Mouse (Mus musculus) heart, adult 18-20 months (tissue): ENCODE data around the gene Fgfr2. TPM values are rescaled to one million over a fixed set of nuclear protein-coding genes. Genes with fewer than 3 reads are reported as not detected.

ENCODE experiments used
- DNase-seq, 2 experiments: peaks; one replicate each; pipeline ENCODE4 v3.0.0; 2021 to 2022; ENCODE audit warnings: mixed read lengths in 1 of 2
- total RNA-seq, 2 experiments: library from RNA; stranded (reverse); gene quantifications; 2 replicates each; pipeline ENCODE4 v1.2.3; 2021

The Fgfr2 gene
- total RNA-seq, 2 experiments from 2014 or later, result 1.3 to 2.6 TPM

DNA sequence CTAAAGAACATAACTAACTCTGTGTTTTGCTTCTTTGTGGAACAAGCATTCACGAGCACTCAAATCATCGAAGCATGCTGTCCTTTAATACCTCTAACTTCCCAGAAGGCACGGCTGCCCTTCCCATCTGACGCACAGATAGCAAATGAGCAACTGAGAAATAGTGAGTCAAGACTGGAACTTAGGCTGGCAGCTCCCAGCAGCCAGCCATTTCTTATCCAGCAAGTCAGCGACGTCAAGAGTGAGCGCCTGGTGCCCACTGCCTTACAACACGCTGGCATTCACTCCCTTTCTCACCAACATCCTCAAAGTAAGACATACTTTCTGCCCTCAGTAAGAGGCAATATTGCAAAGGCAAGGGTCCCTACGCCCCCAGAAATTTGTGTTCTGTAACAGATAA lies 2883.0 kb downstream of the Fgfr2 start:
- DNase-seq, result no peak

- DNase-seq, result no peak
Observed at GRCm38 (mm10) chr7:130237244-130237643, 2885.9 kb downstream of the Fgfr2 start.

- DNase-seq, result no peak
Observed at GRCm38 (mm10) chr7:130233777-130234176, 2889.4 kb downstream of the Fgfr2 start.

GRCm38 (mm10) chr7:130230034-130230433 lies 2893.1 kb downstream of the Fgfr2 start:
- DNase-seq, result no peak

DNA sequence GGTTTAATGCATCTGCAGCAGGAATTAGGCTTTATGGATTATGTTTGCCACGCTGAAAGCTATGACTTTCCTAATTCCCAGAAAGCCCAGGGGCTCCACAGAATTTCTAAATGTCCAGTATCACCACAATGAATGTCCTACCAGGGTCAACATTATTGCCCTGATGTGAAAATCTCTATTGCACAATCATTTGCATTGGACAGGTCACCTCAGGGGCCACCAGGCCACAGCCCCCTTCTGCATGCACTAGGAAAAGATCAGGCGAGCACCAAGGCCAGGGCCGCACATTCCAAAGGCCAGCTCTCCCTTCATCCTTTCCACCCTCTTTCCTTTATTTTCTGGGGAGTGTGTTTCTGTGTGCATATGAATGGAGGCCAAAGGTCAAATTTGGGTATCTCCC lies 2897.9 kb downstream of the Fgfr2 start:
- DNase-seq, result no peak

DNA sequence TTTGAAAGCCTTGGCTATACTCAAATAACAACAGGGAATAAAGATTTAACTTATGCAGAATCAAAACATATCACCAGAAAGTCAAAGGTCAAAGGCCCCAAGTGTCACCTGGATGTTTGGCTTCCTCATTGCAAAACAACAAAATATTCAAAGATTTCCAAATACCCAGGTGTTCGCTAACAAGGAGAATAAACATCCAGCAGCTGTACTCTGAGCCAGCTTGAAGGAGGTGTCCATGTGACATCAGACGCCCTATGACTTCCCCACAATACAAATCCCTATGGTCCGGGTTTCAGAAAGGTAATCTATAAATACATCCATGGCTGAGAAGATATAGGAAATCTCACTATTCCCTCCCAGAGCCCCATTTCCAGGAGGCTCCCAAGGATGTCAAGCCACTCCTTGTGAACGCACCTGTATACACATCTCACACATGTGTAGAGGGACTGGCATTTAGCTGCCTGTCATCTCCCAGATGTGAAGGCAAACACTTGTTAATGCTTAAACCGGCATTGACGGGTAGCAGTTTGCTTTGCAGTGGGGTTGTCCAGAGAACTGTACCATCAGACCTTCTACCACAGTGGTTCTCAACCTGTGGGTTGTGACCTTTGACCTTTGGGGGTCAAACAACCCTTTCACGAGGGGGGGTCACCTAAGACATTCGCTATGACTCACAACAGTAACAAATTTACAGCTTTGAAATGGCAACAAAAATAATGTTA lies 2900.4 kb downstream of the Fgfr2 start:
- no peak for DNase-seq

DNA sequence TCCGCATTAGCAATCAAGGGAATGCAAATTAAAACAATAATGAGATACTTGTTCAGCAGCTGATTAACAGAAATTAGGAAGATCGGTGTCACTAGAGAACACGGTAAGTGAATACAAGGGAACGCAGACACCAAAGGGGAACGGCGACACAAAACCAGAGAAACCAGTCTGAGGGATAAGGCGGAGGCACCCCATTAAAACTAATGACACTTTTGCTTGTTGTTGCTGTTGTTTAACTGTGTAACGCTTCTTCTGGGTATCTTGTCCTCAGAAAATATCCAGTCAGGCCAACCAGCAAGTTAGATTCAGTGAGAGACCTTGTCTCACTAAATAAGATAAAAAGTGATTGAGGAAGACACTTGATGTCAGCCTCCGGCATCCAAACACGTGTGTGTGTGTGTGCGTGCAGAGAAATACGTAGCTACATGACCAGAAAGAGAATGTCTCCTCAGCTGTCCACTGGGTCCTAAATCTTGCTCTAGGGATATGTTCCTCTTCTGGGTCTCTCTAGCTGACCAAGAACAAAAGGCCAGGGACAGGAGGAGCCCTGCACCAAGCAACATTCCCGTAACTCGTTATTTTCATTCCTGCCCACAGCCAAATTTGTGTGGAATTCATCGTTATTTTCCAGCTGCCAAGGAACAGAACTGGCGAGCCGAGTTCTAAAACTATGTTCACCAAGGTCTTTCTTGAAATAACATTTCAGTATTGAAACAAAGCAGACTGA lies 2901.3 kb downstream of the Fgfr2 start:
- no peak for DNase-seq

DNA sequence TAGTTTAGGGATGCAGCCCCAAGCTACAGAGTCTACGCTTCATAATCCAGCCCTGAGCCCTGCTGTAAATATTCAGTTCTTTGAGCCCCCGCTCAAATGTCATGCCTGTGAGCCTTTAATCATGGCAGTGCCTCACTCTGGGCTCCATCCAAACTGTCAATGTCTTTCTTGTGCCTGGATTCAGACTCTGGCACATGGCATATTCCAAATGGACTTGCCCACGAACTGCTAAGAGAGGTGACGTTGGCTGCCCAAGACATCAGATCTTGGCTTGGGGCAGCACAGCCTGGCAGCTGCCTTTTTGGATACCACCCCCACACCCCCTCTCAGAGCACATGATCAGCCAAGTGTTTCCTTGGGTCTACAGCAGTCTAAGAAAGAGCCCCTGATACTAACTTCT lies 2902.5 kb downstream of the Fgfr2 start:
- DNase-seq, result no peak

- no peak for DNase-seq
Observed at GRCm38 (mm10) chr7:130219844-130220243, 2903.3 kb downstream of the Fgfr2 start.

GRCm38 (mm10) chr7:130216272-130216671 lies 2906.9 kb downstream of the Fgfr2 start:
- no peak for DNase-seq

DNA sequence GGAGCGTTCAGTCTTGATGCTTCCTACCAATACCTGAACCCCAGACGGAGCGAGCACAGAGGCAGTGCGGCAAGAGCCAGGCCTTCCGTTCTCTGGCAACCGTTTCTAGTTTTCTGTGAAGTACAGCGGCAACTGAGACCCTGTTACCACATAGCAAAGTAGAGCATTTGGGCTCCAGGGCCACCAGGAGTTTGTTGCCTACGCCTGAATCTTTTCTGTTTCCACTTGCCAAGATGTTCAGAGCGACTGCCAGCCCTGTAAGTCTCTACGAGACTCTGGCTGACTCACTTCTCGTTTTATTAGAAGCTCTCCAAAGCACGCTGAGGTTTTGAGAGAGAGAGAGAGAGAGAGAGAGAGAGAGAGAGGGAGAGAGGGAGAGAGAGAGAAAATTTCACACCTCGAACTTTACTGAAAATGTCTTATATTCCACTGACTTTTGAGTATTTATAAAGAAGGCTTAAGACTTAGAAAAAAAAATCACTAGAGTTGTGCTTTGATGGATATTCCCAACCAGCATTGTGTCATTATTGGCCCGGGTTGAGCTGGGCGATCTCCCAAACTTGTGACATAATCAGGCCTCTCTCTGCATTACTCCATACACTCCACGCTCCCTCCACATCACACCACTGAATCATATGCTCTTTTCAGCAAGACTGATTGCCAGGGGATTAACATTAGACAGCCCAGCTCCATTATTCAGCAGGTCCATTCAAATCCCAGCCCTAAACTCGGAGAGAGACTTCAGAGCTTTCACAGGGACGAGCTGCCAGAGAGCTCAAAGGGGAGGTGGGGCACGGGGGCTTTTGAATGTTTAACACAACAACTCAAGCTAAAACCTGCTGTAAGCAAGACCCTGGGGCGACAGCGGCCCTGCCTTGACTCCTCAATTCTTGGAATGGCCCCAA lies 2907.6 kb downstream of the Fgfr2 start:
- peak; percentile 54 to 84 for DNase-seq

DNA sequence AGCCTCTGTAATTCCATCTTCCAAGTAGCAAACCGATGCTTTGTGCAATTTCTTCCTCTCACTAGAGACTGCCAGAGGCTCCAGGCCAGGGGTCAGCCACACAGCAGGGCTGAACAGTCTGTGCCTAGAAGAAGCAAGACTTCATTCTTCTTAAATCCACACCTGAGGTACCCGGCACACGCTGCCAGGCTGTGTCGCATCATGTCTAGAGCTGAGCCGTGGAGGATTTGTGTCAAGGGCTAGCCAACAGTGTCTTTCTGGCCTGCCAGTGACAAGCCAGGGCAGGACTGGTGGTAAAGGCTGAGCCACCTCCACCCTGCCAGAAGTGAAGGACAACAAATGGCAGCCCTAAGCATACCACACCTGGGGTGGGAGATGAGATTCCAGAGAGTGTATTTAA lies 2910.0 kb downstream of the Fgfr2 start:
- no peak for DNase-seq

- DNase-seq, result no peak
Observed at GRCm38 (mm10) chr7:130211411-130211810, 2911.7 kb downstream of the Fgfr2 start.

- no peak for DNase-seq
Observed at GRCm38 (mm10) chr7:130208601-130209000, 2914.5 kb downstream of the Fgfr2 start.

DNA sequence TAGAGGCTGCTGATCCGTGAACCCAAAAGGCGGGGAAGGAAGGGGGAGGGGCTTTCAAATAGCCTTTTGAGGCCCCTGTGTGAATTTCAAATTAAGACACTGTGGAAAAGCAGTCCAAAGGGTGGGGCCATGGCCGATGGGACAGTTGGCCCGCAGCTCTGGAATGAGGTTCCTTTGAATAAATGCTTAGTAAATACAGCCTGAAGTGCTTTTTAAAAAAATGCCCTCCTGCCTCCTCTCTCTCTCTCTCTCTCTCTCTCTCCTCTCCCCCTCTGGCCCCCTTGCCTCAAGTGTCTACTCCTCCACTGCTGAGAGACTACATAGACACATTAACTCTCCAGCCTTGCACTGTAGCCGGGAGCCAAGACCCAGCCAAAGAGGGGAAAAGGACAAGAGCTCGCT lies 2917.0 kb downstream of the Fgfr2 start:
- DNase-seq, result no peak

DNA sequence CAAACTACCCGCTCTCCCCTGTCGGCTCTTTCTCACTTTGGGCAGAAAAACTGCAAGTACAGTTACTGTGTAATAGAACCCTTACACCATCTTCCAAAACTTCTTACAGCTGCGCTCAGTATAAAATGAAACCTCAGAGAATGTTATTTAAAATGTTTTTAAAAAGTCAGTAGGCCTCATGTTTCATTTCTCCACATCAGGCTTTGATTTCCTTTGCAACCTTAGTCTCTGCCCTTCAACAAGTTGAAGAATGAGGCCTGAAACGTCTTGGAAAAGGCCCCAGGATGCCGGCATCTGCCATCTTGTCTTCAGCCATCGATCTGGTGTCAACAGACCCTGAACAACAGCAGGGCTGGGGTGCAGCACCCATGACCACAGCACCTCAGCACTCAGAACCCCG lies 2918.0 kb downstream of the Fgfr2 start:
- no peak for DNase-seq

DNA sequence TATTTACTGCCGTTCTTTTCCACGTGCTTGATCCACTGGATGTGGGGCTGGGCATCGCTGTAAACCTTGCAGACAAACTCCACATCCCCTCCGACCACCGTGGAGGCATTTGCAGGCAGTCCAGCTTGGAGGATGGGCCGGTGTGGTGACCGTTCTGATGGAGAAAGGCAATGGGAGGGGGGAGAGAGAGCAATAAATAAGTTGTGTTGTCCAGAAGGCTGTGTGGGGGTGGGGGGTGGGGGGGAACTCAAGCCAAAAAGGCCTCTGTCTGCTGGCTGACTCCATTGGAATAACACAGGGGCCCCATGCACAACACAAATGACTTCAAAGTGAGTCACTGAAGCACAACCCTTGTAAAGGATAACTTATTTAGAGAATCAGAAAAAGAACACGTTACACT lies 2922.1 kb downstream of the Fgfr2 start:
- DNase-seq, result no peak

DNA sequence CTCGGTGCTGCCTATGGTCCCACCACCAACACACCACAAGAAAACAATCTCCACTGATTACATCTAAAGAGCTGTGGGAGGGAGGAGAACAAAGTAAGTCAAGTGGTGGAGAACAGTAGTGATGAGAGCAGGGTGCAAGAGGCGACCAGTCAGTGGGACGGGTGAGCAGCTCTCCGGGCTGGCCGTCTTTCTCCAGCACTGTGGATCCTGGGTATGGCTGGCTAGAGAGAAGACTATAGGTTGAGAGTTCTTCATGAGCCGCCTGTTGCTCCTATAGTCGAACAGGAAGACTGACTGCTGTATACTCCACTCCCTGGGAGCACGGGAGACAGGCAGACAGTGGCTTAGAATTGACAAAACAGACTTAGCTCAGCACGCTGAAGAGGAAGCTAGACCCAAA lies 2923.2 kb downstream of the Fgfr2 start:
- no peak for DNase-seq

DNA sequence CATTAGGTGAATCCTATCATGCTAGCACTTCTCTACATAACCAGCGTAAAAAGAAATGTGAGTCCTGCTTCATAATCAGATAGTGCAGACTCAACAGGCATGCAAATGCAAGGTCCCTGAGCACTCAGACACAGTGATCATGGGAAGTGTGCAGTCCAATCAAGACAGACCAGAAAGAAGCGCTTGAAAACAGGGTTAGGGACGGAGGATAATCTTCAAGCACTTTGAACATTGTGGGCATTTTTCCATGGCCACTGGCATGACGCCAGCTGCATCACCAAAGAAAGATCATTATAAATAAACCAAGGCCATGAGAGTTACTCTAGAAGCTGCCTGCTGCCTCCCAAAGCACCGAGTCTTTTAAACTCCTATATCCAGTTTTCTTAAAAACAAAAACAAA lies 2923.8 kb downstream of the Fgfr2 start:
- DNase-seq, result no peak

DNA sequence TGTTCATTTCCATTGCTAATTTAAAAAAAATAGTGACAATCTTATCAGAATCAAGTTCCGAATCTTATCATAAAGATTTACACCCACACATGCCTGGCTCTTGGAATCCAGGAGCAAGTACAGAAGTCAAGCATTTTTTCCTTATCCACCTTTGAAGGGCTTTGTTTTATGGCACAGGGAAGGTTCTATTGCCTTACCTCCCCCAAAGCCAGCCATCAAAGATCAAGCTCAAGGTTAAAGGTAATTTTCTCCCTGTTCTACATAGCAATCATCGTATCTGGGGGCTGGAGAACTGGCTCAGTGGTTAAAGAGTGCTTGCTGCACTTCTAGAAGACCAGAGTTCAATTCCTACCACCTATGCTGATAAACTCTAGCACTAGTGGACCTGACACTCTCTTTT lies 2928.1 kb downstream of the Fgfr2 start:
- DNase-seq, result no peak

DNA sequence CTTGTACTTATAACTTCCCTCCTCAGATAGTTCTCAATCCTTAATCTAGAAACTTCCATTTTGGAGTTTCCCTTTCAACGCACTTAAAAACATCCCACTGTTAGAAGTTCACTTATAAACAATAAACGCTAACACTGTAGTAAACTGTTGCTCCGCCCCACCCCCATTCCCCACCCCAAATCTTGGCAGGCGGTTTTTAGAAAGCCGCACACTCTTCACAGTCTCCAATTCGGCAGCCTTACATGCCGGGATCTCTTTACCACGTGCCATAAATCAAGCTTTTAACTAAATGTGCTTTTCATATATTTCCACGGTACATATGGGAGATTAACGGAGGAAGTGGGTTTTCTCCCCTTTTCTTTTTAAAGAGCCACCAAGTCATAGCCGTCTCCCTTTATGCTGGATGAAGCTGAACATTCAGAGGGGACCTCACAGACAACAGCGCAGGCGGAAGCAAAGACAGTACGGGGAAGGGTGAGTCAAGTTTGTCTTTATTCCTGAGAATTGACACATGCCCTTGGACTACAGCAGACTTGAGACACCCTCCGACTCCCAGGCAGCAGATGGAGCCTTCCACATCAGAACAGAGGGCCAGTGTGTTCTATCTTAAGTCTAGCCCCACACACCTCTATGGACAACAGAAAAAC lies 2932.7 kb downstream of the Fgfr2 start:
- DNase-seq, result no peak

DNA sequence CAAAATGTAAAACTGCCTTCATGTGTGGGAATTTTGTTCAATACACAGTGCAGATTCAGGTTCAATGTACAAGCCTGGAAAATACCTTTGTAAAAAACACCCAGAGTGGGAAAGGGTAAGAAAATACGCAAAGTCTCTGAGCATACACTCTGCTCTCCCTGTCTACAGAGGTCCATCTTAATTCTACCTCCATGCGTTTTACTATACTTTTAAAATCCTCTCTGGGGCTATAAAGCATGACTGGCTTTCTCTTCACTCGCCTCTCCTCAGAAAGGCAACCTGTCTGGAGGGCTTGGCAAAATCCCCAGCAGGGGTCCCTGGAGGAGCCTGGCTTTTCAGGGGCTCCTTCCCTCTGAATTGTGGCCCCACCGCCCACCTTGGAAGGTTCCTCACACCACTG lies 2933.2 kb downstream of the Fgfr2 start:
- DNase-seq, result no peak
